ENCODE assay signal across 26 mouse cellular contexts in the genomic region with DNA sequence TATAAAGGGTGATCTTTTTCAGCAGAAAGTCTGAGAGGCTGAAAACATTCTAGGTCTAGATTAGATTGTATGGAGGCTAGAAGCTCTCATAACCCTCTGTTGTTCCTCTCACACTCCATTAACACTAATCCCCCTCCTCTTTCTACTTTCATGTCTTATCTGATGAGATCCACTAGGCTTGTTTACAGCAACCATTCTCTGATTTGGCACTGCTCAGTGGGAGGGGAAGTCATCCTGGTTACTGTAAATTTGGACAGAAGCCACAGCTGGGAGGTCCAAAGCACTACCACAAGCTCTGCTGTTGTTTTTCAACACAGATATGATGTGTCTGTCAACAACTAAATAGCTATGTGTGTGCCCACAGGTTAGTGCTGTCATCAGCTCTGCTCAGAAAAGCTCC. TPM values are rescaled to one million over a fixed set of nuclear protein-coding genes. Genes with fewer than 3 reads are reported as not detected.
"Had no signal": no experiment of that assay in that cellular context is flagged by ENCODE, and none has a peak within 500 bp of the region (broad histone marks: within the 10 kb centered on the region; RNA-seq: fewer than 3 reads in every experiment).

No protein-coding gene starts in this region.

- H3K36me3 ChIP-seq: heart, embryonic 10.5 days; heart, embryonic 12.5 days; hindbrain, embryonic 10.5 days; hindbrain, embryonic 12.5 days; intestine, embryonic 15.5 days; kidney, embryonic 15.5 days; limb, embryonic 10.5 days; limb, embryonic 12.5 days had no signal

- H3K27ac ChIP-seq: gastrocnemius, adult 2 months; heart, embryonic 10.5 days; hindbrain, embryonic 10.5 days; hindbrain, embryonic 12.5 days; hindbrain, embryonic 14.5 days; intestine, embryonic 15.5 days; kidney, embryonic 15.5 days; kidney, postnatal 0 days; layer of hippocampus, adult 2 months; left cerebral cortex, adult 2 months; limb, embryonic 10.5 days; limb, embryonic 12.5 days had no signal

- H3K4me2 ChIP-seq: heart, embryonic 12.5 days; hindbrain, embryonic 12.5 days; hindbrain, embryonic 14.5 days; intestine, embryonic 15.5 days; kidney, embryonic 15.5 days; limb, embryonic 12.5 days had no signal

- DNase-seq: gastrocnemius, adult 2 months; gastrocnemius, postnatal 10 days; gastrocnemius, postnatal 25 days; heart, adult 18-20 months; heart, postnatal 10 days; heart, postnatal 4 days; kidney, adult 18-20 months; kidney, adult 9 months; kidney, postnatal 14 days; kidney, postnatal 4 days had no signal

- H3K4me3 ChIP-seq: gastrocnemius, adult 2 months; heart, embryonic 10.5 days; heart, embryonic 12.5 days; hindbrain, embryonic 10.5 days; hindbrain, embryonic 12.5 days; intestine, embryonic 15.5 days; kidney, embryonic 15.5 days; layer of hippocampus, adult 2 months; left cerebral cortex, adult 2 months; limb, embryonic 10.5 days; limb, embryonic 12.5 days had no signal

- H3K9me3 ChIP-seq: heart, embryonic 10.5 days; heart, embryonic 12.5 days; hindbrain, embryonic 10.5 days; hindbrain, embryonic 12.5 days; intestine, embryonic 15.5 days; kidney, embryonic 15.5 days; limb, embryonic 10.5 days; limb, embryonic 12.5 days had no signal

- ATAC-seq: forebrain, embryonic 16.5 days; hindbrain, embryonic 16.5 days; inflammation-experienced regulatory T-cells, adult 6 months; intestine, embryonic 15.5 days; intestine, postnatal 0 days had no signal

- H3K9ac ChIP-seq: heart, embryonic 12.5 days; hindbrain, embryonic 12.5 days; hindbrain, embryonic 14.5 days; intestine, embryonic 15.5 days; kidney, embryonic 15.5 days; limb, embryonic 12.5 days had no signal

RNA-seq across cellular contexts. Expression of a gene that starts 3.5 kb away (rescaled TPM):
- polyA plus RNA-seq: inflammation-experienced regulatory T-cells, adult 6 months had no signal
